Mouse (Mus musculus) cerebellum, postnatal 4 days (tissue): ENCODE results near the gene Tubgcp3.
"Not testable (repeated sequence)": the region's sequence is repeated elsewhere in the genome, so short reads cannot be mapped to it uniquely, and the experiment has no call there.

ENCODE experiments used
- DNase-seq, 2 experiments: peaks; one replicate each; pipeline ENCODE4 v3.0.0; 2022; ENCODE audit warnings: low spot score in 2 of 2, mixed read lengths in 1 of 2

Tubgcp3 gene

DNA sequence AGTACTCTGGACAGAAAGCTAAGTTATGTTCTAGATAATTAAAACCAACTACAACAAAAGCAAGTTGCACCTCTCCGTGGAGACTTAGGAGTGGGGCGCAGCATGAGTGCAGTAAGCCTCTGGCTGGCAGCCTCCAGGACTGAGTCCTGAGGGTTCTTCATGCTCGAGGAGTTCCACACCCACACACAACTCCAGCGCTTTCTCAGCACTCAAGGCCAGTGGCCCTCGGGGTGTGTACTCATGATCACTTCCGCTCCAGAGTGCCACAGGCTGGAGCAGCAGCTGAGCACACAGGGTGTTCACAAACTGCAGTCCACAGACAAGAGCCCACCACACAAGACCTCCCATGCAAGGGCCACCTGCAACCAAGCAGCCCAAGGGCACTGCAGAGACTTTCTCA lies 30.5 kb downstream of the Tubgcp3 start:
- no peak for DNase-seq

- no peak for DNase-seq
These were observed 33.6 kb downstream of the Tubgcp3 start for GRCm38 (mm10) chr8:12638446-12638845.

DNA sequence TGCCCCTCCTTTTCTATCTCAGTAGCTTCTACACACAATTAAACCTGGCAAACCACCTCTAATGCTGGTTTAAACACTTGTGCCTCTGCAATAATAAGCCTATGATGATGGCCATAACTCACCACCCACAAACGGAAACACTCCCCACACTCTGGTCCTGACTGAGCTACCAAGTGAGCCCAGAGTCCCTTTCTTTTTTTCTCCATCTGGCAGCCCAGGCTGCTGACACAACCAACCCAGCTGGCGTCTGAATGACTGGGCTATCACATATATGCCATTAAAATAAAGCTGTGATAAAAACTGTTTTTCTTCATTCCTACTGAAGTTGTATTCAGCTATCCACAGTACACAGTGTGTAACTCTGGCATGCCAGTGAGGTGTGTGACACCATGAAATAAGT lies 36.7 kb downstream of the Tubgcp3 start:
- no peak for DNase-seq

- peak; percentile 41 to 53 for DNase-seq
These were observed 43.0 kb downstream of the Tubgcp3 start for GRCm38 (mm10) chr8:12629079-12629478.

GRCm38 (mm10) chr8:12625890-12626289 lies 46.2 kb downstream of the Tubgcp3 start:
- no peak for DNase-seq

GRCm38 (mm10) chr8:12621550-12622222 lies 50.4 kb downstream of the Tubgcp3 start:
- no peak for DNase-seq

DNA sequence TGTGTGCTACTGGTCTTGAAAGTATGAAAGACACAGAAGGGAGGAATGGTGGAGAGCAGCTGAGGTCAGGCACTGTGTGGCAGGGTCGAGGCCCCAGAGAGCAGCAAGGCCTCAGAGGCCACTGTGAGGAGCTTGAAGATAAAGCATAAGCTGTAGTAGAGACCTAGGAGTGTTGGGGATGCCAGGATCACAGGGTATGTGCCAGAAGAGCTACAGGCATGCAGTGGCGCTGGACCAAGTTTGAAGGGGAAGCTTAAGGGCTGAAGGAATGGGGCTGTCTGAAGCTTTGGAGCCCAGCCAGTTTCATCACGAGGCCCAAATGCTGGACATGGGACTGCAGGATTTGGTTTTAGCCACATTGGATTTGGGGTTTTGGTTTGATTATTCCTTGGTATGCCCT lies 54.7 kb downstream of the Tubgcp3 start:
- not testable (repeated sequence) for DNase-seq

- DNase-seq = no peak
These were observed 58.8 kb downstream of the Tubgcp3 start for GRCm38 (mm10) chr8:12613201-12613600.

DNA sequence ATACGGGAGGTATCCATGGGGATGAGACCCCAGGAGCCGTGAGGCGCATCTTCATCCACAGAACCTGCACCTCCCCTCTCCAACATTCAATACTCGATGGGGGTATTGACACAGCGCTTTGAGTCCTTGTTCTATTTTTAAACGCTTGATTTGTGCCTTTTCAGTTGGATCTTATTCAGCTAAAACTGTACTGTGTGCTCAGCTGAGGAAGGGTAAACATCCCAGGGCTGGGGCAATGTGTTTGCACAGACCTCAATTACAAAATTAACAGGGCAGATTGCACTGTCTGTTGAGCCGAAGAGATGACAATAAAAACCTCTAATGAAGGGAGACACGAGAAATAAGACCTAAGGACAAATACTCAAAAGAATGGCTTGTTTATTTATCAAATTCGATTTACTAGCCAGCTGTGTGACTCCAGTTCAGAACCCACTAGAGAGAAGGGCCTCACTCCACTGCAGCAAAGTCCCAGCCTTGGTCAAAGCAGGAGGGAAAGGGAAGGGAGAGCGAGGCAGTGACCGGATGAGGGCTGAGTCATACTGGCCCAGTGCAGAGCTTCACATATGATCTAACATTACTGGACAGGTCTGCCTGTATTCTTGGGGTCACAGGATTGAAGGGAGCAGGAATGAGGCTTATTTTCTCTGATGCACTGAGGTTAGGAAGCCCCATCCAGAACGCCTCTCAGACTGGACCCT lies 62.1 kb downstream of the Tubgcp3 start:
- DNase-seq = no peak

- DNase-seq = no peak
These were observed 63.2 kb downstream of the Tubgcp3 start for GRCm38 (mm10) chr8:12608810-12609209.

DNA sequence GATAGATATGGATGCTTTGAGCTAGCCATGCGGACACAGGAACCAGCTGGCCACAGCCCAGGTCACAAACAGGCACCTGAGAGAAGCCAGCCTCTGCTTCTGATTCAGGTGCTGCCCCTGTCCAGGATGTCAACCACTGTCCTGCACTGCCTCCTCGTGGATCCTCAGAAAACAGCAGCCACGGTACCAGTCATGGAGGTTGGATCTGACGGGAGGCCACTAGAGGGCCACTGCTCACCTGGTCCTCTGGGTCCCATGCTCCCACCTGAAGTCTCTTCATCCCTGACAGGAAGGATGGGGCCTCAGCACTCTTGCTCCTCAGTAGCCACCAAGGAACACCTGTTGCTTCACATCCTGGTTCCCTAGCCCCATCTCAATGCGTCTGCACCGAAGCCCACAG lies 64.8 kb downstream of the Tubgcp3 start:
- peak; percentile 74 to 88 for DNase-seq

DNA sequence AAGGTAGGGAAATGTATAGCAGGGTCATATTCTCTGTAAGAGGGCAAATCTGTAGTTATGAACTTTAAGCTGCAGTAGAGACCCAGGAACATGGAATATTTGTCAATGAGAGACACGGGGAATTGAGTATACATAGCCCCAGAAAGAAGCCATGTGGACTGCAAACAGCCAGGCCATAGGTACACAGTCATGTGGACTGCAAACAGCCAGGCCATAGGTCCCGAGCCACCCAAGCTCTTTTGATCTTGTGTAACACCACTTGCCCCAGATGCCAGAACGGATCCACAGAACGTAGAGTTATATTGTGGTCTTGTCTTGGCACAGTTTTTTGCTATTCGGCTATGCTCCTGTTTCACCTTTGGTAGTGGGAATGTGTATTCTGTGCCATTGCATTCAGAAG lies 88.3 kb downstream of the Tubgcp3 start:
- DNase-seq = no peak

DNA sequence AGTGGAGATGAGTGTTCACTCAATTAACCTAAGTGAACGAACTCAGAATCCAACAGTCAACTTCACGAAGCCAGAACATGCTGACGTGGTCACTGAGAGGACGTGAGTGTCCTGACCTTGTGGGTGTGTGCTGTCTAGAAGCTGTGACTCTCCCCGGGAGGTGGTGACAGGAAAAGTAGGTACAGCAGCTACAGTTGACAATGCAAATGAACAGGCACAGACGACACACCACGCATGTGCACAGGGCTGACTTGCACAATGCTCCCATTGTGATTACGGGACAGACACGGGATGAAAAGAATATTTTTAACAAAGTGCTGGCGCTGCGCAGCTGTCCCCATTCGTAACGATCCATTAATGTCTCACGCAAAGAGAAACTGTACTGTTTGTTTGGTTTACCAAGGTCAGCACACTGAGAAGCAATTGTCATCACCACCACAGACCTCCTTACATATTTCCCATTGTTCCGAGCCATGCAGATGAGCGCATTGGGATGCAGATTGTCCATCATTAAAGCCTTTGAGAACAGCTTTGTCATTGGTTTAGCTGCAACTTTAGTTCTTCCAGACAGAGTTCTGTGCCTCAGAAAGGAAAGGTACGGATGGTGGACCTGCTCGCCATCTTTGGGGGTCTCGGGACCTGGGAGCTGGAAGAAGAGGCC lies 92.6 kb downstream of the Tubgcp3 start:
- not testable (repeated sequence) for DNase-seq

GRCm38 (mm10) chr8:12576739-12577138 lies 95.3 kb downstream of the Tubgcp3 start:
- DNase-seq = no peak

GRCm38 (mm10) chr8:12576003-12576402 lies 96.0 kb downstream of the Tubgcp3 start:
- DNase-seq = no peak

DNA sequence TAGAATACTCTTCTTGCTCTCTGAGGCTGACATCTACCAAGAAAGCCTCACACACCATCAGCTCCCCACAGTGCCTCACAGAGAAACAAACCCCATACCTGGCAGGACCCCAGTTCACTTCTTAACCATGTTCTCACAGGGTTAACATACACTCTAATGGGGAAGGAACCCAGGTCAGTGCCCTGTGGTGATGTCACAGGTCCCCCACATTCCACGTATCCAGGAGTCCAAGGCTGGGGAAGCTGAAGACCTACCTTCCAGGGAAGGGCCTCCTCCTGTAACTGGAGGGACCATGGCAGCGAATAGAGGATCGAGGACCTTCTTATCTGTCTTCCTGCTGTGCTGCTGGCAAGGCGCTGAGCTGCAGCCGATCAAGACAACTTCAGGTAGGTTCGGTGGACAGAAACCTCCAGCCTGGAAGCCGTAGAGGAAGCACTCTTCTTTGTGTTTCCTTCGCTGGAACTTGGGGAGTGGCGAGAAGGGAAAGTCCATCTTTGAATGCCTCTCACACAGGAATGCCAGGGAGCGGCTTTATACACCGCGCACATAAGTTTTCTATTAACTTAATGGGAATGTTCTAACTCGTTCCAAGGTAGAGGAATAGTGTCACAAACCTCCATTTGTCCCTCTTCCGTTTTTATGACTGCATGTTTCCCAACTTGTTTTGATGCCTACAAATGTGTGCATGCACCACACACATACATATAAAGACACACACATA lies 99.1 kb downstream of the Tubgcp3 start, which contains the start of gene Spaca7:
Gene Spaca7, plus strand, starts transcription at position 216 of the 721 bp plus-strand sequence.
- no peak for DNase-seq

DNA sequence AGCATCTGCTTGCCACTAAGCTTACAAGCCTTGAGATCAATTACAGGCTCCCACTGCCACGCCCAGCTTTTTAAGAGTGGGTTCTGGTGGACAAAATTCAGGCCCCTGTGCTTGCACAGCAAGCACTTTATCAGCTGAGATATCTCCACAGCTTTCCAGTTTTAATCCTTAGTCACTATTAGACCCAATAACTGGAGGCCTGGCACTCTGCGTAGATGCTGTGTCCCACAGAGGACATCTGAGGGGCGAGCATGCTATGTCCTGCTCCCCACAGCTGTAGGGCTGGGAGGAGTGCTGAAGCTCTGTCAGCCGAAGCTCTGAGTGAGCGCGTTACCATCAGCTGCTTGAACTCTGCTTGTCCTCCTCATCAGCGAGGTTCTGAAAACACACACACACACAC lies 105.5 kb downstream of the Tubgcp3 start:
- no peak for DNase-seq

DNA sequence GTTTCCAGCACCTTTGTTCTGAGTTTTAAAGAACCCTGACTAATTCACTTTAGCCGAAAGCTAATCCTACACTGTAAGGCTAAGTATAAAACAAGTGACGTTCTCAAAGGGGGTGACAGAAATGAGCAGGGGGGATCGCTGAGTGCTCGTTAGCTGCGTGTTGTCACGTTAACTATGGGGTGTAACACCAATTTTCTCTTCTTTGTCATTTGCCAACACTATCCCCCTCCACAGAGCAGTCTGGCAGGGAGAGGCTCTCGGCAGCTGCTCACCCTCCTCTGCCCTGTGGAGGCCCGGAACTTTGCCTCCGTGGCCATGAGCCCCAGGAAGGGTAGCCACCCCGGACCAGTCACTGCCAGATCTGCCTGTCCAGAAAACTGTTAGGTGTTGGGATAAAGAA lies 106.6 kb downstream of the Tubgcp3 start:
- no peak for DNase-seq

DNA sequence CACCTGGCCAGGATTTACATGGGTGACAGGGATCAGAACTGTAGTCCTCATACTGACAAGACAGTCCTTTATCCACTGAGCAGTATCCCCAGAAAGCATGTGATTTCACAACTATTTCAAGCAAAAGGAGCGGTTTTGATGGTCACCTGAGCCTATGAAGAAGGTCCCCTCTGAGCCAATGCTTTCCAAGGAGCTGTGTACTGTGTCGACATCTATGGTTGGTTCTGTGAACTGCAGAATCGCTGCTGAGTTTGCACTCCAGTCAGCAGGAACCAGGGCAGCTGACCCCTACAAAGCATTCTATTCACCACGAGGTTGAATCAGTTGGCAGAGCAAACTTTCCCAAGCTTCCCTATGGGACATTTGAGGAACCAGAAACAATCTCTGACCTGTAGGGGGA lies 107.7 kb downstream of the Tubgcp3 start:
- peak; percentile 36 to 59 for DNase-seq
